Mouse (Mus musculus): ENCODE data around the gene Barhl2.

Barhl2 gene

GRCm38 (mm10) chr5:106457986-106458476, at the start of gene Barhl2:
Gene Barhl2 (minus strand): TSS chr5:106458166.
- no peak for DNase-seq (ENCODE audit: low read depth)

- DNase-seq (ENCODE audit: low read depth) = no peak
Measured at GRCm38 (mm10) chr5:106506061-106506460, 48.1 kb upstream of the Barhl2 start.

DNA sequence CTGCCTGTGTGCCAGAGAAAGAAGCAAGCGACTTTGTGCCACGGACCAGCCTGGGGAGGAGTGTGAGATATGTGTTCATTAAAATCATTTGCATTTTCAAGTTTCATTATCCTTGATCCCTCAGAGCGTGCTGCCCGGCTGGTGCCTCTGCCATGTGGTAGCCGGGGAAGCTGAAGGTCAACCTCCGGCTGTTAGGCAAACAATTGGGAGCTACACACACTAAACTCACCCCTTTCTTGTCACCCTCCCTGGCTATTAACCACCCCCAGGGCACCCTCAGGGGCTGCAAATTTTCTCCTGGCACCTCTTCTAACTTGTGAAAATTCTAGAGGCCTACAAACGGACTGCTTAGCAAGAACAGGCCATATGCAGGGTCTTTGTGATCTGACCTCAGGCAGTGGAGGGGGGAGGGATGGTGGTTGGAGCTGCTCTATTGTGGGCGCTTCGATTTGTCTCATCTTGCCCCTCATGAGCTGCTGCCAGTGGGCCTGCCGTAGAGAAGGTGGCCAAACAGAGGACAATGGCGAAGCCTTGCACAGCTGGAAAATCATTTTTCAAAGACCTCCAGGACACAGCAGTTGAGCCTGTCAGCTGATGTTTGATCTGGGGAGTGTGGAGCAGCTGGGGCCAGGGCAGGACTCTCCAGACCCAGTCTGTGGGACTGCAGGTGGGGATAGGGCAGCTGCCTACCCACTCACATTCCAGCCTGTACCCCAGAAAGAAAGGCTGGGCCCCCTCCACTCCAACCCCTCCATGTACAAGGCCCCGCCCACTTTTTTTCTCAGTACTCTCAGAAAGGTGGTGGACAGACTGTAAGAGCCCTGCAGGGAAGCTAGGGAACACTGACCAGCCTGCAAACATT, 44.9 kb upstream of the Barhl2 start:
- no peak for DNase-seq (ENCODE audit: low read depth)

GRCm38 (mm10) chr5:106502271-106502670, 44.3 kb upstream of the Barhl2 start:
- DNase-seq (ENCODE audit: low read depth) = no peak

DNA sequence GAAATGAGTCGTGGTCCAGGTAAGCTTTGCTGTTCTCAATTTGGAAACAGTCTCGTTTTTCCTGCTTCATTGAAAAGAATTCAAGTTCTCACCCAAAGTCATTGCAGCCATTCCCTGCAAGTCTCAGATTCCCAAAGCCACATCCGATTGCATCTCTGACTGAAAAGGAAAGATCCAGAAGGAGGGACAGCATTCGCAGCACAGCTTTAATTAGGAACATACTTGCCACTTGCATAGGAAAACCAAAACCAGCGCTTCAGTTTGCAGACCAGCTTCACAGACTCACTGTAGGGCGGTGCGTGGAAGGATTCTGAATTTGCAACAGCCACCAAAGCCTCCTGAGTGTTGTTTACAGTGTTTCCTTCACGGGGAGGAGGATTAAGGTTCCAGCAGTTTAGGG, 33.8 kb upstream of the Barhl2 start:
- DNase-seq (ENCODE audit: low read depth) = no peak

GRCm38 (mm10) chr5:106472105-106472500, 14.1 kb upstream of the Barhl2 start:
- no peak for DNase-seq (ENCODE audit: low read depth)

DNA sequence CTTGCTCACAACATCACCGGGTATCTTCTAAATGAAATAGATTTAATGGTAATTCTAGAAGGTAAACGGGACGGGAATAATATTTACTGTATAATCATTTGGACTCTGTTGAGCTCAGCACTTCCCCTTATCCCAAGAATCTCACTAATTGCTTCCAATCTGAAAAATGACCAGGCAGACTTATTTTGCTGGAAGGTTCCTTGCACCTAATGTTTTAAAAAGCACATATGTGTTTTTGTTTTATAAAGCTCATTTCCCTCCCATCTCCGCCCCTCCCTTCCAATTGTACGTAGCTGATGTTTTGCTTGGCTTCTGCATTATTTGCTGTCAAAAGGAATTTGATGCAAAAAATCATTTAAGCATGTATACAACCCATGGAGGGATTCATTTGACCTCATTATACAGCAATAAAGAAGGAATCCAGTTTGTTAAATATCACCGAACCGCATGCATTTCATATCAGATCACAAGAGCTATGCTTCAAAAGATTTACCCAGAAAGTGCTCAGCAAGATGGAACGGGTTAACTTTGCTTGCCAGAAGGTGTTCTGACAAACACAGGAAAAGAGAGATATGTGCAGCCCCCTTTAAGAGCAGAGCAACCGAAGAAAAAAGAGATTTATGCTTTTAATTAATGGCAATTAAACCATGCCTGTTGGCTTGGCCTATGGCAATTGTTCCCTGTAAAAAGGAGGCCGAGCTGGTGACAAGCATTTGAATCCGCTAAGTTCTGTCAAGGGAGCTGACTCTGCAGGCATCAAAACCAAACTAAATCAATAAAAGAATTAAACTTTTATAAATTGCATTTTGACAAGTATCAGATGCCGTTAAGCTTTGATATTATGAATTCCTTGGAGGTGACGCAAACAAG, 13.5 kb upstream of the Barhl2 start:
- DNase-seq (ENCODE audit: low read depth) = no peak

- no peak for DNase-seq (ENCODE audit: low read depth)
Measured at GRCm38 (mm10) chr5:106465129-106465790, 7.3 kb upstream of the Barhl2 start.

- DNase-seq (ENCODE audit: low read depth) = no peak
Measured at GRCm38 (mm10) chr5:106464336-106465128, 6.6 kb upstream of the Barhl2 start.

- no peak for DNase-seq (ENCODE audit: low read depth)
Measured at GRCm38 (mm10) chr5:106463661-106464191, 5.8 kb upstream of the Barhl2 start.

DNA sequence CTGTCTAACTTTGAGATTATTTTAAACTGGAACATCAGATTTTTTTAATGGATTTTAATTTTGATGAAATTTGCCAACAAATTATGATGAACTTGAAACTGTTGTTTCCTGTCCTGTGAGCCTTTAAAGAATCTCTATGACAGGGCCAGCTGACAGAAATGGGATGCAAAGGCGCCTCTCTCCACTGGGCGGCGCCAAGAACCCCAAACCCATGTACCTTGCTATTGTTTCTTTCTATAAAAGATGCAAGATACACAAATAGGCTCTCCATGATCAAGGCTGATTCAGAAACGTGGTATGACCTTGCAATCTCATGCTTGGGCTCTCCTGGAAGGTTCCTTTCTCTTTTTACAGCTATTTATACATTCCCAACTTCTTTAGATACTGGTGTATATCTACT, 3.9 kb upstream of the Barhl2 start:
- DNase-seq (ENCODE audit: low read depth) = no peak

DNA sequence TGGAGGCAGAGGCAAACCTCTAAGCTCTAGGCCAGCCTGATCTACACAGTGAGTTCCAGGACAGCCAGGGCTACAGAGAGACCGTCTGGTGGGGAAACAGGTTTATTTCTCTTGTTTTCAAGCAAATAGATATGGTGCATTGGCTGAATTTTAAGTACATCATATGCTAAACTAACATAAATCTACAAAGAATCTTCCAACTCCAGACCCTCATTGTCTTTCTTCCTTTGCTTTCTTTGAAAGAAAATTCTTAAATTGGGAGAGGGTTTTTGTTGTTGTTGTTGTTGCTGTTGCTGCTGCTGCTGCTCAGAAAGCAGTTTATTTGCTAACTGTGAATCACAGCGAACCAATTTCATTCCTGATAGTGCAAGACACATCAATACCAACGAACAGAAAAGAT, 3.5 kb upstream of the Barhl2 start:
- no peak for DNase-seq (ENCODE audit: low read depth)

GRCm38 (mm10) chr5:106460535-106460934, 2.6 kb upstream of the Barhl2 start:
- no peak for DNase-seq (ENCODE audit: low read depth)

DNA sequence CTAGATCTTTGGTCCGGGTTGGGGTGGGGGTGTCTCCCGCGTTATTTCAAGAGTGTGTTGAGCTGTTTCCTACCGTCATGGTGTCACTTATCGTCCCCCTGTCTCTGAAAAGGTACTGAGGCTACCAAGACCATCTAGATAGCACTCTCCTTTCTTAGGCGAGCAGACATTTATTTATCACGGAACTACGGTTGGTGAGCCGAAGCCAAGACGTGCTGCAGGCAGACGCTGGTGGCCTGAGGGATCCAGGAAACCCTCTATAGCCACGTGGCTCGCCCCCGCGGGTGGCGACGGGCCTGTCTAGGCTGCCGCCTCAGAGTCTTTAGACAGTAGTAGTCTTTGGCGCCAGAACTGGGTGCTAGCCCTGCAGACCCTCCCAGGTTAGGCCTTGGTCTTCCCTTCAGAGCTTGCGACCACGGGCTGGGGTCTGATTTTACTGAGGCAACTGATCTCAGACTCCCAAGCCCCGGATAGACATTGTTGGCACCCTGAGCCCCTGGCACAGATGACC, 2.1 kb upstream of the Barhl2 start:
- DNase-seq (ENCODE audit: low read depth) = no peak

DNA sequence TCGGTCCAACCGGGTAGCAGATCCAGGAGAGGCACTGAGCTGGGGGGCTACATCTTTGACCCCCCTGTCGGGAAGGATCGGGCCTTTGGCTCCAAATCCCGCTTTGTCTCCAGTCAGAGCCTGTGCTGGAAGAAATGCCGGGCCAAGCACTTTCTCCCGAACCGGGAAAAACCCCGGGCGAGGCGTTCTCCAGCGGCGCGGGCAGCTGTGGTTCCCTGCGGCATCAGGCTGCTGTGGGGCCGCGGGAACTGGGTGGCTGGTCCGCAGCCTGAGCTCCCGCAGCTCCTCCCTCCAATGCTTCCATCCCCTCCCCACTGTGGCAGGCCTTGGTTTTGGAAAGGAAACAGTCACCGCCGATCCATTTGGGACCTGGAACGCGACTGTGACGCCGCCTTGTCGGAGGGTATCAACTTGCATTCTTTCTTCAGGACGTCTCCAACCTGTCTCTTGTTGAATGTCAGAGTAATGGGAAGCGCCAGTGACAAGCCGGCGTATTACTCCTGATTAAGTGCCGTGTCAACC, 1.2 kb upstream of the Barhl2 start:
- DNase-seq (ENCODE audit: low read depth) = no peak

- no peak for DNase-seq (ENCODE audit: low read depth)
Measured at GRCm38 (mm10) chr5:106458477-106459119, 632 bp upstream of the Barhl2 start.

GRCm38 (mm10) chr5:106457111-106457925, 648 bp downstream of the Barhl2 start:
- DNase-seq (ENCODE audit: low read depth) = no peak

- DNase-seq (ENCODE audit: low read depth) = no peak
Measured at GRCm38 (mm10) chr5:106455984-106456383, 2.0 kb downstream of the Barhl2 start.
